Mouse (Mus musculus) heart, postnatal 0 days (tissue): ENCODE results near the gene Itga1. TPM values are rescaled to one million over a fixed set of nuclear protein-coding genes. Genes with fewer than 3 reads are reported as not detected.

ENCODE experiments used
- ATAC-seq: fragments of 200-750 bp; cut with Nextera tagmentation; 2 replicates; pipeline ENCODE4 v1.8.0; 2017; ENCODE audit warnings: low read depth, moderate number of reproducible peaks, moderate library complexity; ENCODE audit not compliant: insufficient read depth
- DNase-seq: peaks from one replicate; pipeline ENCODE4 v3.0.0-alpha.2; 2016; ENCODE audit warnings: low spot score
- H3K27ac ChIP-seq: fragments of 300-500 bp; sonication (generic); 2 replicates; pipeline ENCODE4 v1.5.1; 2014; ENCODE audit warnings: low read depth, mild to moderate bottlenecking
- H3K27me3 ChIP-seq: fragments of 300-500 bp; sonication (generic); 2 replicates; pipeline ENCODE4 v1.6.1; 2014; ENCODE audit warnings: low read length, mixed read lengths; ENCODE audit not compliant: control insufficient read depth, insufficient read depth
- H3K36me3 ChIP-seq: fragments of 300-500 bp; sonication (generic); replicated peaks from 2 replicates; pipeline ENCODE4 v1.6.1; 2014; ENCODE audit warnings: low read length, mixed read lengths; ENCODE audit not compliant: control insufficient read depth, insufficient read depth
- H3K4me1 ChIP-seq: fragments of 300-500 bp; sonication (generic); 2 replicates; pipeline ENCODE4 v1.6.1; 2014; ENCODE audit warnings: antibody characterized with exemption; ENCODE audit not compliant: control insufficient read depth, insufficient read depth
- H3K4me2 ChIP-seq: fragments of 300-500 bp; sonication (generic); 2 replicates; pipeline ENCODE4 v1.6.1; 2014; ENCODE audit warnings: low read depth, mild to moderate bottlenecking, low read length, moderate library complexity
- H3K4me3 ChIP-seq: fragments of 300-500 bp; sonication (generic); 2 replicates; pipeline ENCODE4 v1.5.1; 2014; ENCODE audit warnings: low read depth, low read length
- H3K9ac ChIP-seq: fragments of 300-500 bp; sonication (generic); replicated peaks from 2 replicates; pipeline ENCODE4 v1.6.1; 2014; ENCODE audit warnings: low read depth, low read length, mixed read lengths
- H3K9me3 ChIP-seq: fragments of 300-500 bp; sonication (generic); replicated peaks from 2 replicates; pipeline ENCODE4 v1.6.1; 2016; ENCODE audit warnings: low read length; ENCODE audit not compliant: control insufficient read depth
- CTCF ChIP-seq: IDR thresholded peaks from 2 replicates; pipeline ENCODE4 v1.5.1; 2016; ENCODE audit warnings: antibody characterized with exemption, control low read depth, low read depth
- EP300 ChIP-seq: IDR thresholded peaks from 2 replicates; pipeline ENCODE4 v1.6.1; 2016; ENCODE audit warnings: antibody characterized with exemption, low read depth
- WGBS: fragments of 180-500 bp; shearing (Covaris S2); extraction: QIAGEN DNeasy Blood & Tissue Kit; methylation state at CpG from one replicate; pipeline ENCODE4 v1.1.7; 2014; 5-methylcytosine and 5-hydroxymethylcytosine counted together
- polyA plus RNA-seq: library from polyadenylated mRNA; unstranded; fragments of >200 nt; fragmentation: Nextera tagmentation; extraction: Ambion mirVana; gene quantifications from 2 replicates; pipeline ENCODE4 v1.2.1, GENCODE M21; 2015
- total RNA-seq: library from RNA; depleted of rRNA; stranded (reverse); fragments of >200 nt; gene quantifications from 2 replicates; pipeline ENCODE4 v1.2.3, GENCODE M21; 2014; ENCODE audit warnings: low replicate concordance

The Itga1 gene
- total and polyA plus RNA-seq, 2 experiments from 2014 or later, result 16.7 to 41.5 TPM

DNA sequence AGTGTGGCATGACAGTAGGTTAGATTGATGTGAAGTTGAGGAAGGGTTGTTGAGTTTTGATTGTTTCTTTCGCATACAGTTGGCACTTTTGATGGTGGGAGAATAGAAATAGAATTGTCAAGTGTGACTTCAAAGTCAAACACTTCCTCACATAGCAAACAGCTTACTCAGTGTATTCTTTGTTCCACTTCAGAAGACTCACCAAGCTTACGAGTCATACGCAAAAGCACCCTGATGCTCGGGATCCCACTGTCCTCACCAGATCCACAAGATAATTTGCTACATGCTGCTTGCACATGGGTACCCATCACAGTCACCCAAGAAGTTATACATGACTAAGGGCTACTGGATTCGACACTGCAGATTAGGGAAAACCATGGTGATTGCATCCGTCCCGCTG lies 36.7 kb upstream of the Itga1 start:
- ATAC-seq, result no peak
- 80% methylated on average over 7 of the region's 7 CpGs for WGBS
- H3K4me3 ChIP-seq, result no peak overlapping the region
- no peaks in the 10 kb centered on the region for H3K4me1 ChIP-seq
- H3K27me3 ChIP-seq, result no peaks in the 10 kb centered on the region
- no peak overlapping the region for H3K4me2 ChIP-seq
- no peaks in the 10 kb centered on the region for H3K36me3 ChIP-seq
- TF ChIP-seq EP300, result no peak
- no peak for TF ChIP-seq CTCF
- H3K9ac ChIP-seq, result no peak overlapping the region
- no peak overlapping the region for H3K27ac ChIP-seq
- no peak for DNase-seq
- H3K9me3 ChIP-seq, result no peaks in the 10 kb centered on the region

DNA sequence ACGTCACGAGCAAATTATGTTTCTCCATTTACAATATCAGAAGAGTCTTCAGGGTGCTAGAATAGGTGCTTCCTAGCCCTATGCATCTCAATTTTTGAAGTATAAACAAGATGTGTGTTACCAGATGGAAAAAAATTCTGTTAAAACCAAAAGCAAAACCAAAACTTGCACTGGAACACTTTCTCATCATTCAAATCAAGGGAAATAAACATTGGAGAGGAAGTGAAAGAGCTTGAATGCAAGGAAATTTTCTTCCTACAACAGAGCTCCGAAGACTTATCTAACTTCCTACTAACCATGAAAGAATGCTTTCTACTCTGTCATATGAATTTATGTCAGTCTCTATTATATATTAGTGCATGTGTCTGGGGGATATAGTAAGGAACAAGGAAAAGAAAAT lies 35.0 kb upstream of the Itga1 start:
- no peak overlapping the region; the same call in 1 of the 2 replicates for H3K27ac ChIP-seq

DNA sequence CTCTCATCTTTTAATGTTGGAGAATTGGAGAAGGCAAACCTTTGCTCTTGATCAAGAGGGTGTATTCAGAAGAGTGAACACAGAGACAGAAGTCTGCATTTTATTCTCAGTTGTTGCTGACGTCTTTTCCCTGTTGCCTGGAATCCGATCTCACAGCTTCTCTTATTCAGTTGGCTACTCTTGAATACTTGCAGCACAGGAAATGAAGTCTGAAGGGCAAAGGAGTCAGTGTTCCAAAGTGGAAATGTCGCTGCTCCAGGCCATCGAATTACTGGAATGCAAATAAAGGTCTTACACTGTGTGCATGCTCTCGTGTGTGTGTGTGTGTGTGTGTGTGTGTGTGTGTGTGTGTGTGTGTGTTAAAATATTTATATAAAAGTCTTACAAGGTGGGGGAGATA lies 30.7 kb upstream of the Itga1 start:
- DNase-seq (peak; percentile 44), ATAC-seq (no peak)

More for the DNA sequence above, 35.0 kb upstream of the Itga1 start:
- no peaks in the 10 kb centered on the region for H3K9me3 ChIP-seq
- H3K4me1 ChIP-seq, result peaks cover 4% of the 10 kb centered on the region; the same call in 1 of the 2 replicates
- no peak overlapping the region for H3K4me2 ChIP-seq
- H3K9ac ChIP-seq, result no peak overlapping the region
- ATAC-seq (no peak), DNase-seq (no peak)
- no peaks in the 10 kb centered on the region for H3K36me3 ChIP-seq
- no peak overlapping the region for H3K4me3 ChIP-seq
- WGBS, result 64% methylated on average over 3 of the region's 3 CpGs
- TF ChIP-seq CTCF, result no peak
- TF ChIP-seq EP300, result no peak
- no peaks in the 10 kb centered on the region for H3K27me3 ChIP-seq

DNA sequence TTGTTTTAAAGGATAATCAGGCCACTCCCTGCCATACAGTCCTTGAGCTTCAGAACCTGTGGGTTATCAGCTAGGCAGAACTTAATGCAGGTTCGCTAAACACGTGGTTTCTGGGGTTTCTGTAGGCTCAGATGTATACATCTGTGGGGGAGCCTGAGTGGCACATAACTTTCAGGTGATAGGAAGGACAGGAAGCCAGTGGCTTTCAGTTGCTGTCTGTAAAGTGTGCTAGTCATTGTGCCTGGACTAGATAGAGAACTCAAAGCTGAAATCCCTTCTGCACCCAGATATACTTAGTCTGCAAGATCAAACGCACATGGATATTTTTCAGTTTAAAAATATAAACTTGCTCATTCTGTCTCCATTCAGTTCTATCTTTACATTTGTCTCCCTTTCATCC lies 29.6 kb upstream of the Itga1 start:
- Histone ChIP-seq H3K9ac (no peak overlapping the region), H3K9me3 (no peaks in the 10 kb centered on the region), H3K36me3 (no peaks in the 10 kb centered on the region), H3K4me1 (peaks cover 4% of the 10 kb centered on the region; the same call in 1 of the 2 replicates), H3K4me2 (no peak overlapping the region), H3K27me3 (no peaks in the 10 kb centered on the region), H3K4me3 (no peak overlapping the region), H3K27ac (no peak overlapping the region)
- no peak for DNase-seq
- ATAC-seq, result no peak
- TF ChIP-seq EP300, result no peak
- TF ChIP-seq CTCF, result no peak
- WGBS, result 56% methylated on average over 3 of the region's 3 CpGs

More for the DNA sequence above, 30.7 kb upstream of the Itga1 start:
- no peaks in the 10 kb centered on the region for H3K27me3 ChIP-seq
- no peak for TF ChIP-seq EP300
- TF ChIP-seq CTCF, result no peak
- H3K4me2 ChIP-seq, result no peak overlapping the region
- no peak overlapping the region for H3K9ac ChIP-seq
- WGBS, result 10% methylated on average over 5 of the region's 5 CpGs
- H3K4me3 ChIP-seq, result no peak overlapping the region
- H3K36me3 ChIP-seq, result no peaks in the 10 kb centered on the region
- no peaks in the 10 kb centered on the region for H3K9me3 ChIP-seq
- H3K4me1 ChIP-seq, result peaks cover 4% of the 10 kb centered on the region; the same call in 1 of the 2 replicates
- peak overlapping the region; percentile 48; the same call in 1 of the 2 replicates for H3K27ac ChIP-seq

DNA sequence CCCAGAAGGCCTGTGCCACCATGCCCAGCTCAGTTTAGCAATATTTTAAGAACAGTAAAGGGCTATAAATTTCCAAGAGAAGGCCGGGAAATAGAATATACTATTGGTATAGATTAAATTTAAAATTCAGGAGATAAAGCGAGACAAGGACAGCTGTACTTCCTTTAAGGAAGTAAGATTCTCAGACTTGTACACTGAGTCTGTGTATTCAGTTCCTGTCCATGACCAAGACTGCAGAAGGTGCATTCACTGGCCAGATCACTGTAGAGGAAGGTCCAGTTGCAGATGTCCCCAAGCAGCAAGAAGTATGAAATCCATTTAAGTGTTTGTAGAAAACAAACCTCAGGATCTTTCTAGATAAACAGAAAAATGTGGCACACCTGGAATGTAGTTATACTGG lies 28.3 kb upstream of the Itga1 start:
- 51% methylated on average over 2 of the region's 2 CpGs for WGBS
- Histone ChIP-seq H3K27ac (no peak overlapping the region), H3K4me3 (no peak overlapping the region), H3K27me3 (no peaks in the 10 kb centered on the region), H3K9me3 (no peaks in the 10 kb centered on the region), H3K36me3 (no peaks in the 10 kb centered on the region), H3K4me1 (peaks cover 4% of the 10 kb centered on the region; the same call in 1 of the 2 replicates), H3K4me2 (no peak overlapping the region), H3K9ac (no peak overlapping the region)
- DNase-seq (no peak), ATAC-seq (no peak)
- no peak for TF ChIP-seq CTCF
- TF ChIP-seq EP300, result no peak

DNA sequence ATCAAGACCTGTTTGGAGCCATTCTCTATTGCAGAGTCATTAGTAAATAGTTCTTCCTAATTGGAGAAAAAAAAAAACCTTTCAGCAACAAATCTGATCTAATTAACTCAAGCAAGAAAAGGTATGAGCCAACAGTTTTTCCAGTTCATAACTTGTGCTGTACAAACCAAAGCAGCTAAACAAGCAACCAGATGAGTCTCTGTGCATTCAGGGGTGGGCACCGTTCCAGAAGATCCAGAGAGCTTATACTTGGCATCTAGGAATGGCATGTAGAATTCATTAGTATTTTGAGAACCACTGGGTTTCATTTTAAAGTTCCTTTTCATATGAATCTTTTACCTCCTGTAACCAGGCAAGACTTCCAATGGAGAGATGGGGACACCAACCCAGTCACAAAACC lies 26.1 kb upstream of the Itga1 start:
- no peak for ATAC-seq
- Histone ChIP-seq H3K36me3 (no peaks in the 10 kb centered on the region), H3K9me3 (no peaks in the 10 kb centered on the region), H3K27me3 (no peaks in the 10 kb centered on the region), H3K4me3 (no peak overlapping the region), H3K4me2 (no peak overlapping the region), H3K27ac (no peak overlapping the region), H3K9ac (no peak overlapping the region), H3K4me1 (peaks cover 4% of the 10 kb centered on the region; the same call in 1 of the 2 replicates)
- DNase-seq, result no peak
- 86% methylated on average over 1 of the region's 1 CpGs for WGBS
- TF ChIP-seq EP300, result no peak
- no peak for TF ChIP-seq CTCF
